Comparison of ENCODE assay signal across 9 mouse cellular contexts in the genomic region with DNA sequence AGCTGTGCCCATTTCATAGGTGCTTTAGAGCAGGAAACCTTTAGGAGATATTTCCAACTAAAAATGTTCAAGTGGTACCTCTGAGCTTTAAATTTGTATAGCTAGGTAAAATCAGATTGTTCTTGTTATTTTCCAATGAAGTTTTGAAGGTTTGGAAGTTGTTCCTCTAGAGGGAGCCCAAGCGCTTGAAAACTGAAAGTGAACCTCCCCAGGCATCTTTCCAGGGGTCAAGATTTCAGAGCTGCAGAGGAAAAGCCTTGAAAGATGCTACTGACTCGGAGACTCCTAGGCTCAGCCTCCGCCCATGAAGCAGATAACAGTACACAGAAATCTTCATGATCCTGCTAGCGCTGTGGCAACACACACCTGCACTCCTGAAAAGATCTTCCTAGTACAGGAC. TPM values are rescaled to one million over a fixed set of nuclear protein-coding genes. Genes with fewer than 3 reads are reported as not detected.
A peak's percentile ranks its signal among the peaks of the same experiment; 100 is the strongest.
DNase-seq lines count a peak whose midpoint lies in the region; ATAC-seq and TF ChIP-seq lines count a peak whose summit lies in the region.
"Had no signal": no experiment of that assay in that cellular context is flagged by ENCODE, and none has a peak within 500 bp of the region (broad histone marks: within the 10 kb centered on the region; RNA-seq: fewer than 3 reads in every experiment).

No protein-coding gene starts in this region.

- H3K27me3 ChIP-seq in cerebellum, adult 2 months (ENCODE audit: control insufficient read depth, insufficient read depth, low read length): no peaks in the 10 kb centered on the region
- no peaks in the 10 kb centered on the region for H3K27me3 ChIP-seq in liver, postnatal 0 days (ENCODE audit: insufficient read depth, low read length)
- peaks cover 3% of the 10 kb centered on the region for H3K27me3 ChIP-seq in Patski

- no peak for TF ChIP-seq EP300 in liver, postnatal 0 days (IDR thresholded peaks at IDR 0.05; ENCODE audit: low read depth)

- H3K9me3 ChIP-seq in liver, postnatal 0 days (ENCODE audit: low read length): no peaks in the 10 kb centered on the region
- H3K9me3 ChIP-seq: heart, embryonic 15.5 days had no signal

- CTCF ChIA-PET in Patski (lab: Charles Lee): interaction anchor here (0.7 to 5.3 kb wide), 15 partner anchors 8 to 171 kb away, joined by 3 to 108 read pairs (median 5); no protein-coding TSS in a partner anchor

- TF ChIP-seq CTCF in cerebellum, adult 2 months (IDR thresholded peaks at IDR 0.05; ENCODE audit: borderline replicate concordance, insufficient read depth, low read depth, low read length): no peak
- TF ChIP-seq CTCF in liver, postnatal 0 days (IDR thresholded peaks at IDR 0.05; ENCODE audit: low read depth): peak; percentile 50
- peak; percentile 70 for TF ChIP-seq CTCF in Patski (IDR thresholded peaks at IDR 0.05)

- H3K4me1 ChIP-seq in cerebellum, adult 2 months (ENCODE audit: control insufficient read depth, insufficient read depth, low read length): no peaks in the 10 kb centered on the region
- no peaks in the 10 kb centered on the region for H3K4me1 ChIP-seq in liver, postnatal 0 days (ENCODE audit: insufficient read depth)
- H3K4me1 ChIP-seq: heart, embryonic 15.5 days had no signal

- in situ Hi-C loops in Patski (cut with MboI; ENCODE audit: low pct_unique_long_range_greater_than_20kb): loop anchor here (5.0 kb wide), 1 partner anchor 161 kb away; no protein-coding TSS in a partner anchor

- no peak for ATAC-seq in liver, postnatal 0 days
- no peak for ATAC-seq in Patski
- ATAC-seq in hematopoietic stem cell, adult 5-6 weeks (replicated peaks in 1 of 2; ENCODE audit: insufficient read depth in 1 of 2, low FRiP score in 2 of 2, low TSS enrichment in 1 of 2, low read depth in 1 of 2, poor library complexity in 2 of 2, severe bottlenecking in 2 of 2): peak; percentile 39 to 42; a peak in 2 of 4 replicates
- peak; percentile 49 for ATAC-seq in megakaryocyte progenitor cell, adult 5-6 weeks (replicated peaks; ENCODE audit: poor library complexity)

- H3K4me3 ChIP-seq in cerebellum, adult 2 months (replicated peaks; ENCODE audit: insufficient read depth, low read depth, low read length): no peak overlapping the region
- H3K4me3 ChIP-seq in liver, postnatal 0 days (ENCODE audit: low read depth, low read length): no peak overlapping the region
- H3K4me3 ChIP-seq: heart, embryonic 15.5 days had no signal

- H3K4me2 ChIP-seq in liver, postnatal 0 days (ENCODE audit: low read depth, low read length): no peak overlapping the region
- H3K4me2 ChIP-seq: heart, embryonic 15.5 days had no signal

- POLR2A ChIA-PET in Patski (lab: Charles Lee): interaction anchor here (0.6 to 0.8 kb wide), 2 partner anchors 162 to 240 kb away, joined by 3 read pairs; no protein-coding TSS in a partner anchor

- H3K27ac ChIP-seq in cerebellum, adult 2 months (ENCODE audit: insufficient read depth, low read length): no peak overlapping the region
- no peak overlapping the region for H3K27ac ChIP-seq in liver, postnatal 0 days (ENCODE audit: low read depth)
- H3K27ac ChIP-seq: heart, embryonic 15.5 days had no signal

- DNase-seq in cerebellum, postnatal 25 days: peak; percentile 4 to 26
- no peak for DNase-seq in cerebellum, adult 2 months
- no peak for DNase-seq in liver, postnatal 0 days
- DNase-seq in liver: no peak
- no peak for DNase-seq in Patski (ENCODE audit: low read depth, low spot score)
- DNase-seq in urinary bladder, adult 2 months (ENCODE audit: low spot score): no peak

- no peak for TF ChIP-seq POLR2A in cerebellum, adult 2 months (IDR thresholded peaks at IDR 0.05; ENCODE audit: borderline replicate concordance, insufficient read depth, low read length)

- H3K9ac ChIP-seq in liver, postnatal 0 days (replicated peaks): no peak overlapping the region
- H3K9ac ChIP-seq: heart, embryonic 15.5 days had no signal

- no peaks in the 10 kb centered on the region for H3K36me3 ChIP-seq in liver, postnatal 0 days (replicated peaks; ENCODE audit: insufficient read depth, low read length)
- H3K36me3 ChIP-seq: heart, embryonic 15.5 days had no signal

- 12% methylated on average over 4 of the region's 4 CpGs for whole genome bisulfite sequencing in cerebellum, adult 2 months
- 13% methylated on average over 4 of the region's 4 CpGs for WGBS in liver, postnatal 0 days (ENCODE audit: insufficient replicate concordance)

RNA-seq across cellular contexts. Expression of gene Ptger2, which starts 6.5 kb away (rescaled TPM):
- polyA plus RNA-seq in cerebellum, adult 2 months (2012; rRNA removed): 0.32 and 0.33 TPM in 2 replicates
- 0.64 and 0.68 TPM in 2 replicates for polyA plus RNA-seq in liver, postnatal 0 days (2015; fragmentation: Nextera tagmentation; extraction: Ambion mirVana)
- 0.09 TPM for polyA plus RNA-seq in Patski (2021)
- 1.4 and 2.5 TPM in 2 replicates for total RNA-seq in hematopoietic stem cell, adult 5-6 weeks (2017)
- total RNA-seq in megakaryocyte progenitor cell, adult 5-6 weeks (2015): 4.6 and 6.1 TPM in 2 replicates
- 2.1 and 3.5 TPM in 2 replicates for total RNA-seq in megakaryocyte progenitor cell, adult 5-6 weeks (2017)
- polyA plus RNA-seq in urinary bladder, adult 2 months (2012; rRNA removed): 2.3 and 2.8 TPM in 2 replicates

Comparison
In these comparisons a context has a peak if more than half of its experiments do, and no peak if none do; other contexts are left out.
1. DNase-seq: peak in cerebellum, postnatal 25 days (2 of 2); none in cerebellum, adult 2 months (0 of 2), liver, postnatal 0 days (single experiment), liver (single experiment), Patski (single experiment) and urinary bladder, adult 2 months (single experiment).
2. ATAC-seq: peak in hematopoietic stem cell, adult 5-6 weeks (2 of 2) and megakaryocyte progenitor cell, adult 5-6 weeks (single experiment); none in liver, postnatal 0 days (single experiment) and Patski (single experiment).